Mouse (Mus musculus): Measurements from ENCODE around the gene Lrrc74b. TPM values are rescaled to one million over a fixed set of nuclear protein-coding genes. Genes with fewer than 3 reads are reported as not detected.

Lrrc74b gene
- polyA plus RNA-seq, 1 experiment from 2014 or later, result 0.44 TPM

DNA sequence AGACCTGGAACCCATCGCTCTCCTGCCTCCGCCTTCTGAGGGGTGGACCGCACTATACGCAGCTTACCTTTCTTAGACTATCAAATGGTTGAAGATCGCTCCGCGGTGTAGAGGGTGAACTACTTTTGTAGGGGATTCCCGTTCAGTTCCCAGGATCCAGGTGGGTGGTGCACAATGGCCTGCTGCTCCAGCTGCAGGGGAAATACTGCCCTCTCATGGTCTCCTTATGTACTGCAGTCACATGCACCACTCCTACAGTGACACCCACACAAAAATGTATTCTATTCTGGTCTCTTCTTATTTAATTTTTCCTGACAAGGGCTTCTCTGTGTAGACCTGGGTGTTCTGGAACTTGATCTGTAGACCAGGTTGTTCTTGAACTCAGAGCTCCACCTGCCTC is 22.0 kb upstream of the Lrrc74b start, which contains the start of gene Slc7a4:
Gene Slc7a4, minus strand, starts transcription at position 151 of the 400 bp plus-strand sequence.
- Histone ChIP-seq H3K36me3 (ENCODE audit: control insufficient read depth, insufficient read depth) (no peaks in the 10 kb centered on the region), H3K9ac (ENCODE audit: low read depth, low read length) (no peak within 1 kb of the TSS), H3K27ac (ENCODE audit: low read depth, low read length) (no peak within 1 kb of the TSS), H3K4me2 (replicated peaks; ENCODE audit: low read depth) (no peak within 1 kb of the TSS), H3K9me3 (ENCODE audit: control insufficient read depth) (no peaks in the 10 kb centered on the region), H3K4me3 (ENCODE audit: low read depth, low read length) (no peak within 1 kb of the TSS), H3K4me1 (replicated peaks; ENCODE audit: control insufficient read depth, insufficient read depth, low read length) (no peaks in the 10 kb centered on the region), H3K27me3 (replicated peaks; ENCODE audit: control insufficient read depth, insufficient read depth, low read length) (no peaks in the 10 kb centered on the region)
- peak; percentile 38; the same call in 1 of the 2 replicates for ATAC-seq
- TF ChIP-seq CTCF (IDR thresholded peaks at IDR 0.05; ENCODE audit: low read depth), result peak; percentile 80
- WGBS, result 28% methylated on average over 8 of the region's 8 CpGs

DNA sequence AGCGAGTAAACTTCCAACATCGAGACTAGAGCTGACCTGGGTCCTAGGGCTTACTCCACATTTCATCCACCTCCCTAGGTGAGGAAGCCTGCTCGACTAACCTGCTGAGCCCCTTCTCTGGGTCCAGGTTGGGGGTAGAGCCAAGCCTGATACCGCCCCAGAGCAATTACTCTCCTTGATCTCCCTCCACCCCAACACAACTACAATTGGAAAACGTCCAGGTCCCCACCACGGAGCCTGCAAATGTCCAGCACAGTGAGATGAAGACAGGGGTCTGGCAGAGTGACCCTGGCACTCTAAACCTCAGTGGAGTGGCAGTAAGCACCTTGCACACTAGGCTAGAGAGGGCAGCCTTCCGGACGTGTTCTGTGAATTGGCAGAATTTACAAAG is 15.8 kb upstream of the Lrrc74b start:
- H3K27ac ChIP-seq (ENCODE audit: low read depth, low read length), result no peak overlapping the region
- WGBS, result 16% methylated on average over 8 of the region's 8 CpGs

DNA sequence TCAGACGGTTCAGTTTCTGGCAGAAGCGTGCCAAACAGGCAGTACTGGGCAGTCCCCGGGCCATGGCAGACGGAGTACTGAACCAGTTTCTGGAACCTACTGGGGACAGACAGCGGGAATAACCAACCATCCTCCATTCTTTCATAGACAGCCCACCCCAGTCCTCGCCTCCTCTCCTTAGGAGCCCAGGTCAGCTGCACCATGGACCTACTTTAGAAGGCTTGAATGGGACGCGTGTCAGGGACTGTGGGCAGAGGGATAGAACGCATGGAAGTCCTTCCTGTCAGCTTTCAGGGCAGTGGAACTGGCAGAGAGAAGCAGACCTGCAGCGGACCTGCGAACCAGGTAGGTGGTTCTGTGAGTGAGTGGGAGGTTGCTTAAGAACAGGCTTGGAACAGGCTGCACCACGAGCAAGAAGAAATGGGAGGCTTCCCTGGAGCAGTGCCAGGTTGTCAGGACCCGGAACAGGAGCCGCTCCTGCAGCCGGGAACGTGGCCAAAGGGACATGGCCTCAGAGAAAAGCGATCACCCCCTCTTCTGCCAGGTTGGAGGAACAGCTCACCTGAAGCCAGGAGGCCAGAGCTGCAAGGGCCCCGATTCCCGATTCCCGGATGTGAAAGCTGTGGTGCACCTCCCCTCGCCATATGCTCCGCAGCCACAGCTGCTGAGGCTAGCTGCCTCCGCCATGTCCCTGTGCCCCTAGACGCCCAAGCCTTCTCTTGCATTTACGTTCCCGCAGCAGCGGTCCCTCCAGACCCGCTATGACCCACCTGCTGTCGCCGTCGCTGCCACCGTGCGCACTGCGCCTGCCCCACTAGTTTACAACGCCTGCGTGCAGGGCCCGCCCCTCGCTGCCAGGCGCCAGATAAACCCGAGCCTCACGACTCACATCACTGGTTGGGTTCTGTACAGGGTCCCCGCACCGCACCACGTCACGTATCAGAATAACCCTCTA is 15.1 kb upstream of the Lrrc74b start:
- 15% methylated on average over 44 of the region's 45 CpGs for WGBS
- H3K27ac ChIP-seq (ENCODE audit: low read depth, low read length), result peak overlapping the region; percentile 50; the same call in 1 of the 2 replicates

More for the DNA sequence above, 15.8 kb upstream of the Lrrc74b start:
- Histone ChIP-seq H3K4me2 (replicated peaks; ENCODE audit: low read depth) (peak overlapping the region; percentile 92), H3K27me3 (replicated peaks; ENCODE audit: control insufficient read depth, insufficient read depth, low read length) (no peaks in the 10 kb centered on the region), H3K4me1 (replicated peaks; ENCODE audit: control insufficient read depth, insufficient read depth, low read length) (peaks cover 4% of the 10 kb centered on the region; the same call in 1 of the 2 replicates), H3K36me3 (ENCODE audit: control insufficient read depth, insufficient read depth) (0 out of 2 replicates have a peak, but pooled peaks cover 4% of the 10 kb centered on the region), H3K9ac (ENCODE audit: low read depth, low read length) (peak overlapping the region; percentile 59), H3K4me3 (ENCODE audit: low read depth, low read length) (peak overlapping the region; percentile 57), H3K9me3 (ENCODE audit: control insufficient read depth) (no peaks in the 10 kb centered on the region)
- ATAC-seq, result no peak
- no peak for TF ChIP-seq CTCF (IDR thresholded peaks at IDR 0.05; ENCODE audit: low read depth)

DNA sequence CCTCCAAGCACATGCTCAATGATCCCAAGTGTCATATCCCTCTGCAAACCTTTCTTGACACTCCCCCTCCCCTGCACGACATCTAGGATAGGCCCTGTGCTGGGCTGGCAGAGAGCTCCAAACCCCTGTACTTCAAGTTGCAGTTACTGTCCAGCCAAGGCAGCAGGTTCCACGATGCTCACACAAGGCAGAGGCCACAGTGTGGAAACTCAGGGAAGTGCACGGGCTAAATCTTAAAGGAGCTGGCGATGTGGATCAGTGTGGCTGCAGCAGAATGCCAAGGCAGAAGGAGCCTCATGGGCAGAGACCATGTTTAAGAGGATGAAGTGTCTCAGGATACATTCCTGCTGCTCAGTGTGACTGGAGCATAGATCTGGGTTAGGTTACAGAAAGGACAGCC is 5.1 kb upstream of the Lrrc74b start:
- WGBS, result 22% methylated on average over 4 of the region's 4 CpGs
- Histone ChIP-seq H3K27me3 (replicated peaks; ENCODE audit: control insufficient read depth, insufficient read depth, low read length) (no peaks in the 10 kb centered on the region), H3K4me3 (ENCODE audit: low read depth, low read length) (no peak overlapping the region), H3K4me2 (replicated peaks; ENCODE audit: low read depth) (no peak overlapping the region), H3K27ac (ENCODE audit: low read depth, low read length) (no peak overlapping the region), H3K4me1 (replicated peaks; ENCODE audit: control insufficient read depth, insufficient read depth, low read length) (peaks cover 3% of the 10 kb centered on the region; the same call in 1 of the 2 replicates), H3K9ac (ENCODE audit: low read depth, low read length) (no peak overlapping the region), H3K36me3 (ENCODE audit: control insufficient read depth, insufficient read depth) (no peaks in the 10 kb centered on the region), H3K9me3 (ENCODE audit: control insufficient read depth) (no peaks in the 10 kb centered on the region)
- no peak for ATAC-seq
- TF ChIP-seq CTCF (IDR thresholded peaks at IDR 0.05; ENCODE audit: low read depth), result peak; percentile 64

More for the DNA sequence above, 15.1 kb upstream of the Lrrc74b start:
- Histone ChIP-seq H3K4me3 (ENCODE audit: low read depth, low read length) (peak overlapping the region; percentile 57), H3K36me3 (ENCODE audit: control insufficient read depth, insufficient read depth) (0 out of 2 replicates have a peak, but pooled peaks cover 4% of the 10 kb centered on the region), H3K9me3 (ENCODE audit: control insufficient read depth) (no peaks in the 10 kb centered on the region), H3K9ac (ENCODE audit: low read depth, low read length) (peak overlapping the region; percentile 59), H3K4me1 (replicated peaks; ENCODE audit: control insufficient read depth, insufficient read depth, low read length) (peaks cover 4% of the 10 kb centered on the region; the same call in 1 of the 2 replicates), H3K27me3 (replicated peaks; ENCODE audit: control insufficient read depth, insufficient read depth, low read length) (no peaks in the 10 kb centered on the region), H3K4me2 (replicated peaks; ENCODE audit: low read depth) (peak overlapping the region; percentile 92)
- TF ChIP-seq CTCF (IDR thresholded peaks at IDR 0.05; ENCODE audit: low read depth), result peak; percentile 26; the same call in 1 of the 2 replicates
- ATAC-seq, result peak; percentile 81

DNA sequence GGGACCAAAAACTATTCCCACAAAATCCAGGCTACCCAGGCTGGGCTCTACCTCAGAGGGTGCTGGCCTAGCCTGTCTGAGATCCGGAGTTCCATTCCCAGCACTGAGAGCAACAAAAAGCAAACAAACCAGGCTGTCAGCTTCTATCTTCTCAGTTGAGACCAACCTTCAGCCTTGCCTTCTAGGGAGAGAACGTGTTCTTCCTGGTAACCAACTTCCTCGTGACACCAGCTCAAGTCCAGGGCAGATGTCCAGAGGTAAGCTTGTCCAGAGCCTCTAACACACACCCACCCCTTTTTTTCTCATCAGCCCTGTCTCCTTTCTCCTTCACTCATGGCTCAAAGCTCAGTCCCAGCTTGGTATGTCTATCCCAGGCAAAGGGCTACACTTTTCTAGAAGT is 3.7 kb upstream of the Lrrc74b start:
- TF ChIP-seq CTCF (IDR thresholded peaks at IDR 0.05; ENCODE audit: low read depth), result no peak
- Histone ChIP-seq H3K4me2 (replicated peaks; ENCODE audit: low read depth) (no peak overlapping the region), H3K9ac (ENCODE audit: low read depth, low read length) (no peak overlapping the region), H3K4me3 (ENCODE audit: low read depth, low read length) (no peak overlapping the region), H3K27me3 (replicated peaks; ENCODE audit: control insufficient read depth, insufficient read depth, low read length) (no peaks in the 10 kb centered on the region), H3K4me1 (replicated peaks; ENCODE audit: control insufficient read depth, insufficient read depth, low read length) (peaks cover 3% of the 10 kb centered on the region; the same call in 1 of the 2 replicates), H3K27ac (ENCODE audit: low read depth, low read length) (no peak overlapping the region), H3K9me3 (ENCODE audit: control insufficient read depth) (no peaks in the 10 kb centered on the region), H3K36me3 (ENCODE audit: control insufficient read depth, insufficient read depth) (no peaks in the 10 kb centered on the region)
- WGBS, result 30% methylated on average over 3 of the region's 3 CpGs
- ATAC-seq, result peak; percentile 42; the same call in 1 of the 2 replicates

DNA sequence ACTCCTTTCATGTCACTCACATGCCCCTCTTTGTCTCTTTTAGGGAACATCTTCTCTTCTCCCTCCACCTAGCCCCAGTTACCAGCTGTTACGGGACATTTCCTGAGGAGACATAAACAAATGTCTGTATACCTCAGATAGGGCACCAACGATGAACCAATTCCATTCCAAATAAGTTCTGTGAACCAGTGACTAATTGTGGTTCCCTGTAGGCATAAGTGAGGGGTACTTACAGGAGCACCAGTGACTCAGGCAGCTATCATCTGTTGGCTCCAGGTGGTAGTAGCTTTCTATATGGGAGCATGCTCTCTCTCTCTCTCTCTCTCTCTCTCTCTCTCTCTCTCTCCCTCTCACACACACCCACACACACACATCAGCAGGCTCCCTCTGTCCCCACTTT is 3.2 kb upstream of the Lrrc74b start:
- H3K36me3 ChIP-seq (ENCODE audit: control insufficient read depth, insufficient read depth), result no peaks in the 10 kb centered on the region
- H3K9me3 ChIP-seq (ENCODE audit: control insufficient read depth), result no peaks in the 10 kb centered on the region
- ATAC-seq, result no peak
- no peaks in the 10 kb centered on the region for H3K27me3 ChIP-seq (replicated peaks; ENCODE audit: control insufficient read depth, insufficient read depth, low read length)
- peaks cover 3% of the 10 kb centered on the region; the same call in 1 of the 2 replicates for H3K4me1 ChIP-seq (replicated peaks; ENCODE audit: control insufficient read depth, insufficient read depth, low read length)
- no peak overlapping the region for H3K4me3 ChIP-seq (ENCODE audit: low read depth, low read length)
- no peak overlapping the region for H3K27ac ChIP-seq (ENCODE audit: low read depth, low read length)
- H3K4me2 ChIP-seq (replicated peaks; ENCODE audit: low read depth), result no peak overlapping the region
- TF ChIP-seq CTCF (IDR thresholded peaks at IDR 0.05; ENCODE audit: low read depth), result no peak
- no peak overlapping the region for H3K9ac ChIP-seq (ENCODE audit: low read depth, low read length)
- WGBS, result 70% methylated on average over 2 of the region's 2 CpGs

Data from intestine, postnatal 0 days (tissue).